Mouse (Mus musculus): ENCODE measurements around the gene Art3. TPM values are rescaled to one million over a fixed set of nuclear protein-coding genes. Genes with fewer than 3 reads are reported as not detected.

Art3 gene
- polyA plus RNA-seq, 1 experiment from 2014 or later = 13.5 TPM

GRCm38 (mm10) chr5:92424126-92424525 lies 92.5 kb downstream of the Art3 start:
- no peak for ATAC-seq (ENCODE audit: low FRiP score, low TSS enrichment)
- Histone ChIP-seq H3K27me3 (ENCODE audit: control insufficient read depth, insufficient read depth, low read length) (no peaks in the 10 kb centered on the region), H3K4me2 (replicated peaks; ENCODE audit: low read depth) (no peak overlapping the region), H3K9me3 (ENCODE audit: control insufficient read depth, low read length) (no peaks in the 10 kb centered on the region), H3K36me3 (ENCODE audit: control insufficient read depth, insufficient read depth, low read length) (peaks cover 26% of the 10 kb centered on the region; the same call in 1 of the 2 replicates), H3K27ac (replicated peaks) (no peak overlapping the region), H3K4me1 (replicated peaks; ENCODE audit: control insufficient read depth, insufficient read depth) (no peaks in the 10 kb centered on the region), H3K9ac (ENCODE audit: low read length) (no peak overlapping the region), H3K4me3 (ENCODE audit: low read depth, low read length) (no peak overlapping the region)
- WGBS = 90% methylated on average over 11 of the region's 11 CpGs
- TF ChIP-seq EP300 (optimal IDR thresholded peaks at IDR 0.05) = no peak
- TF ChIP-seq CTCF (IDR thresholded peaks at IDR 0.05; ENCODE audit: low read depth) = no peak
- no peak for DNase-seq (ENCODE audit: low spot score)

- DNase-seq (ENCODE audit: low spot score) = no peak
- no peak overlapping the region for H3K27ac ChIP-seq (replicated peaks)
- H3K9me3 ChIP-seq (ENCODE audit: control insufficient read depth, low read length) = no peaks in the 10 kb centered on the region
- H3K4me3 ChIP-seq (ENCODE audit: low read depth, low read length) = no peak overlapping the region
- H3K4me1 ChIP-seq (replicated peaks; ENCODE audit: control insufficient read depth, insufficient read depth) = no peaks in the 10 kb centered on the region
- no peak for ATAC-seq (ENCODE audit: low FRiP score, low TSS enrichment)
- no peak for TF ChIP-seq EP300 (optimal IDR thresholded peaks at IDR 0.05)
- no peak overlapping the region for H3K9ac ChIP-seq (ENCODE audit: low read length)
- H3K27me3 ChIP-seq (ENCODE audit: control insufficient read depth, insufficient read depth, low read length) = no peaks in the 10 kb centered on the region
- WGBS = 60% methylated on average over 5 of the region's 5 CpGs
- no peak overlapping the region for H3K4me2 ChIP-seq (replicated peaks; ENCODE audit: low read depth)
- peaks cover 9% of the 10 kb centered on the region; the same call in 1 of the 2 replicates for H3K36me3 ChIP-seq (ENCODE audit: control insufficient read depth, insufficient read depth, low read length)
These were observed 99.1 kb downstream of the Art3 start for GRCm38 (mm10) chr5:92430723-92431122.

GRCm38 (mm10) chr5:92431611-92432010 lies 100.0 kb downstream of the Art3 start:
- H3K4me2 ChIP-seq (replicated peaks; ENCODE audit: low read depth) = no peak overlapping the region
- no peaks in the 10 kb centered on the region for H3K9me3 ChIP-seq (ENCODE audit: control insufficient read depth, low read length)
- no peak for ATAC-seq (ENCODE audit: low FRiP score, low TSS enrichment)
- H3K27me3 ChIP-seq (ENCODE audit: control insufficient read depth, insufficient read depth, low read length) = no peaks in the 10 kb centered on the region
- H3K9ac ChIP-seq (ENCODE audit: low read length) = no peak overlapping the region
- no peaks in the 10 kb centered on the region for H3K4me1 ChIP-seq (replicated peaks; ENCODE audit: control insufficient read depth, insufficient read depth)
- no peak for DNase-seq (ENCODE audit: low spot score)
- H3K36me3 ChIP-seq (ENCODE audit: control insufficient read depth, insufficient read depth, low read length) = peaks cover 9% of the 10 kb centered on the region; the same call in 1 of the 2 replicates
- H3K4me3 ChIP-seq (ENCODE audit: low read depth, low read length) = no peak overlapping the region
- 67% methylated on average over 7 of the region's 7 CpGs for WGBS
- no peak for TF ChIP-seq EP300 (optimal IDR thresholded peaks at IDR 0.05)
- TF ChIP-seq CTCF (IDR thresholded peaks at IDR 0.05; ENCODE audit: low read depth) = no peak
- H3K27ac ChIP-seq (replicated peaks) = no peak overlapping the region

GRCm38 (mm10) chr5:92434070-92434469 lies 102.4 kb downstream of the Art3 start:
- peak overlapping the region; percentile 98 for H3K4me3 ChIP-seq (ENCODE audit: low read depth, low read length)
- H3K4me2 ChIP-seq (replicated peaks; ENCODE audit: low read depth) = peak overlapping the region; percentile 95
- H3K4me1 ChIP-seq (replicated peaks; ENCODE audit: control insufficient read depth, insufficient read depth) = no peaks in the 10 kb centered on the region
- no peak for ATAC-seq (ENCODE audit: low FRiP score, low TSS enrichment)
- no peak overlapping the region for H3K27ac ChIP-seq (replicated peaks)
- no peak for DNase-seq (ENCODE audit: low spot score)
- H3K9me3 ChIP-seq (ENCODE audit: control insufficient read depth, low read length) = no peaks in the 10 kb centered on the region
- H3K9ac ChIP-seq (ENCODE audit: low read length) = peak overlapping the region; percentile 90
- no peaks in the 10 kb centered on the region for H3K27me3 ChIP-seq (ENCODE audit: control insufficient read depth, insufficient read depth, low read length)
- TF ChIP-seq EP300 (optimal IDR thresholded peaks at IDR 0.05) = no peak
- TF ChIP-seq CTCF (IDR thresholded peaks at IDR 0.05; ENCODE audit: low read depth) = no peak
- H3K36me3 ChIP-seq (ENCODE audit: control insufficient read depth, insufficient read depth, low read length) = no peaks in the 10 kb centered on the region; the same call in 1 of the 2 replicates
- under 1% methylated on average over 12 of the region's 12 CpGs for WGBS

- under 1% methylated on average over 26 of the region's 39 CpGs for WGBS
- no peak for DNase-seq (ENCODE audit: low spot score)
- TF ChIP-seq EP300 (optimal IDR thresholded peaks at IDR 0.05) (no peak), CTCF (IDR thresholded peaks at IDR 0.05; ENCODE audit: low read depth) (no peak)
These were observed 103.0 kb downstream of the Art3 start for GRCm38 (mm10) chr5:92434571-92434985.

GRCm38 (mm10) chr5:92435025-92435584 lies 103.5 kb downstream of the Art3 start, which contains the start of gene Nup54:
Gene Nup54 (minus strand): TSS chr5:92435219.
- H3K9me3 ChIP-seq (ENCODE audit: control insufficient read depth, low read length) = no peaks in the 10 kb centered on the region
- H3K9ac ChIP-seq (ENCODE audit: low read length) = peak within 1 kb of the TSS; percentile 90
- DNase-seq (ENCODE audit: low spot score) = peak; percentile 97
- under 1% methylated on average over 34 of the region's 34 CpGs for WGBS
- H3K4me3 ChIP-seq (ENCODE audit: low read depth, low read length) = peak within 1 kb of the TSS; percentile 98
- peak within 1 kb of the TSS; percentile 95 for H3K4me2 ChIP-seq (replicated peaks; ENCODE audit: low read depth)
- TF ChIP-seq EP300 (optimal IDR thresholded peaks at IDR 0.05) = no peak
- no peak for TF ChIP-seq CTCF (IDR thresholded peaks at IDR 0.05; ENCODE audit: low read depth)
- peak; percentile 100 for ATAC-seq (ENCODE audit: low FRiP score, low TSS enrichment)
- H3K27ac ChIP-seq (replicated peaks) = peak within 1 kb of the TSS; percentile 88
- no peaks in the 10 kb centered on the region for H3K27me3 ChIP-seq (ENCODE audit: control insufficient read depth, insufficient read depth, low read length)
- no peaks in the 10 kb centered on the region for H3K36me3 ChIP-seq (ENCODE audit: control insufficient read depth, insufficient read depth, low read length)
- H3K4me1 ChIP-seq (replicated peaks; ENCODE audit: control insufficient read depth, insufficient read depth) = no peaks in the 10 kb centered on the region

More at GRCm38 (mm10) chr5:92434571-92434985, 103.0 kb downstream of the Art3 start:
- Histone ChIP-seq H3K9me3 (ENCODE audit: control insufficient read depth, low read length) (no peaks in the 10 kb centered on the region), H3K27me3 (ENCODE audit: control insufficient read depth, insufficient read depth, low read length) (no peaks in the 10 kb centered on the region), H3K9ac (ENCODE audit: low read length) (peak overlapping the region; percentile 90), H3K4me1 (replicated peaks; ENCODE audit: control insufficient read depth, insufficient read depth) (no peaks in the 10 kb centered on the region), H3K4me2 (replicated peaks; ENCODE audit: low read depth) (peak overlapping the region; percentile 95), H3K27ac (replicated peaks) (peak overlapping the region; percentile 88), H3K36me3 (ENCODE audit: control insufficient read depth, insufficient read depth, low read length) (no peaks in the 10 kb centered on the region), H3K4me3 (ENCODE audit: low read depth, low read length) (peak overlapping the region; percentile 98)
- ATAC-seq (ENCODE audit: low FRiP score, low TSS enrichment) = peak; percentile 69

All from stomach, postnatal 0 days (tissue).